Mouse (Mus musculus) Patski (cell line): ENCODE measurements around the gene Fam193a. TPM values are rescaled to one million over a fixed set of nuclear protein-coding genes. Genes with fewer than 3 reads are reported as not detected.

ENCODE experiments used
- ATAC-seq: fragments of 100-300 bp; one replicate; pipeline ENCODE4 v1.8.0; 2021
- CTCF ChIA-PET: fragments of 350-600 bp; sonication (Branson Sonifier 250); formaldehyde crosslinking; loops from one replicate; lab custom pipeline; 2022; ENCODE audit warnings: inconsistent platforms; lab: Charles Lee
- POLR2A ChIA-PET: fragments of 350-600 bp; sonication (Branson Sonifier 250); formaldehyde crosslinking; loops from one replicate; lab custom pipeline; 2022; ENCODE audit warnings: antibody characterized with exemption, inconsistent platforms; lab: Charles Lee
- DNase-seq: peaks from one replicate; pipeline ENCODE4 v3.0.0-alpha.2; 2011; ENCODE audit warnings: low read depth, low spot score
- H3K27me3 ChIP-seq: fragments of 371-371 bp; one replicate; pipeline ENCODE4 v1.5.1; 2021
- CTCF ChIP-seq: fragments of 100-300 bp; IDR thresholded peaks from one replicate; pipeline ENCODE4 v1.5.1; 2021
- in situ Hi-C: fragments of 300-500 bp; cut with MboI; formaldehyde crosslinking; loops from 3 replicates; pipeline ENCODE4 v1.11.1; 2018; ENCODE audit warnings: low pct_unique_long_range_greater_than_20kb, mixed read lengths
- polyA plus RNA-seq: library from polyadenylated mRNA; unstranded; gene quantifications from one replicate; pipeline ENCODE4 v1.2.3, GENCODE M21; 2021

The Fam193a gene
- polyA plus RNA-seq, 1 experiment from 2014 or later, result 35.7 TPM

GRCm38 (mm10) chr5:34438659-34439058, 68.9 kb downstream of the Fam193a start:
- H3K27me3 ChIP-seq, result no peaks in the 10 kb centered on the region
- ChIA-PET CTCF (interaction anchor here (1.0 to 1.6 kb wide), 3 partner anchors 14 to 34 kb away, joined by 3 to 6 read pairs (median 5); no protein-coding TSS in a partner anchor), POLR2A (interaction anchor here (0.6 kb wide), 2 partner anchors 78 to 178 kb away, joined by 3 read pairs; no protein-coding TSS in a partner anchor)
- no peak for TF ChIP-seq CTCF
- no peak for ATAC-seq
- in situ Hi-C loops, result no loop called here
- DNase-seq, result no peak

DNA sequence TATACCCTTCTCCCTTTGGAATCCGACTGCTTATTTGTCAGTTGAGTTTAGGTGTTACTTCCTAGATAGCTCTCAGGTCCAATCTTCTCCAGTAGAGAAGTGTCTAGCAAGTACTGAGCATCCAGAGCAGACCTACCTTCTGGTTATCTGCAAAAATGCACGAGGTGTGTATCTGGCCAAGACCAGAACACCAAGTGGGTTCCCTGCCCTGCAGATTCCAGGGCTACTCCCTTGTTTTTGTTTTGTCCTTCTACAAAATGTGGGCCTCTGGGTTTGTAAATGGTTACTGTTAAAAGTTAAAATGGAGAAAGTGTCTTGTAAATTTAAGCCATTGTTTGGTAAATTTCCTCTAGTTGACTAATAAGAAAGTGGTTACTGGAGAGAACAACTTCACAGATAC, 70.0 kb downstream of the Fam193a start:
- no peak for DNase-seq
- no peaks in the 10 kb centered on the region for H3K27me3 ChIP-seq
- ChIA-PET CTCF (interaction anchor here (1.6 kb wide), 1 partner anchor 15 kb away, joined by 6 read pairs; no protein-coding TSS in a partner anchor), POLR2A (no interaction called here)
- ATAC-seq, result no peak
- in situ Hi-C loops, result no loop called here
- no peak for TF ChIP-seq CTCF

- no peak for ATAC-seq
- in situ Hi-C loops, result no loop called here
- TF ChIP-seq CTCF, result no peak
- POLR2A ChIA-PET, result no interaction called here
- DNase-seq, result no peak
- CTCF ChIA-PET, result no interaction called here
- no peaks in the 10 kb centered on the region for H3K27me3 ChIP-seq
Observed at GRCm38 (mm10) chr5:34441797-34442196, 72.1 kb downstream of the Fam193a start.

GRCm38 (mm10) chr5:34446207-34446606, 76.5 kb downstream of the Fam193a start:
- no peaks in the 10 kb centered on the region for H3K27me3 ChIP-seq
- CTCF ChIA-PET, result interaction anchor here (0.9 to 3.0 kb wide), 3 partner anchors 9 to 23 kb away, joined by 3 to 9 read pairs (median 4); no protein-coding TSS in a partner anchor
- POLR2A ChIA-PET, result no interaction called here
- TF ChIP-seq CTCF, result no peak
- no peak for ATAC-seq
- DNase-seq, result no peak
- in situ Hi-C loops, result no loop called here

- DNase-seq (no peak), ATAC-seq (no peak)
- ChIA-PET CTCF (no interaction called here), POLR2A (no interaction called here)
- in situ Hi-C loops, result no loop called here
- no peak for TF ChIP-seq CTCF
- no peaks in the 10 kb centered on the region for H3K27me3 ChIP-seq
Observed at GRCm38 (mm10) chr5:34458994-34459393, 89.3 kb downstream of the Fam193a start.

GRCm38 (mm10) chr5:34461294-34461693, 91.6 kb downstream of the Fam193a start:
- in situ Hi-C loops, result no loop called here
- no peaks in the 10 kb centered on the region for H3K27me3 ChIP-seq
- CTCF ChIA-PET, result interaction anchor here (0.9 kb wide), 1 partner anchor 15 kb away, joined by 3 read pairs; no protein-coding TSS in a partner anchor
- POLR2A ChIA-PET, result interaction anchor here (0.6 to 0.8 kb wide), 2 partner anchors 16 to 26 kb away, joined by 3 to 11 read pairs; no protein-coding TSS in a partner anchor
- TF ChIP-seq CTCF, result no peak
- no peak for ATAC-seq
- no peak for DNase-seq

DNA sequence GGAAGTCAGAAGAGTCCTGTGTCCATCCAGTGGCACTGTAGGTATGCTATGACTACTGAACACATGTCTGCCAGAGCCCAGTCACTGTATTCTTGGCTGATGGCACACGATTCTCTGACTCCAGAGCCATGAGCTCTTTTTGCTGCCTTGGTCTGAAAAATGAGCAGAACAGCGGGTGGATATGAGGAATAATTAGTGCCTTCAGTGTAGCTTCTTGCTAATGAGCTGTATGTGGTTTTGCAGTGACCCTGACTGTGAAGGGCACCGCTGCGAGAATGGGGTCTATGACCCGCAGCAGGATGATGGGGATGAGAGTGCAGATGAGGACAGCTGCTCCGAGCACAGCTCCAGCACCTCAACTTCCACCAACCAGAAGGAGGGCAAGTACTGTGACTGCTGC, 92.1 kb downstream of the Fam193a start:
- DNase-seq, result no peak
- H3K27me3 ChIP-seq, result no peaks in the 10 kb centered on the region
- in situ Hi-C loops, result no loop called here
- no peak for ATAC-seq
- CTCF ChIA-PET, result interaction anchor here (0.9 to 1.4 kb wide), 3 partner anchors 13 to 53 kb away, joined by 3 to 4 read pairs (median 3); no protein-coding TSS in a partner anchor
- POLR2A ChIA-PET, result interaction anchor here (0.8 kb wide), 1 partner anchor 26 kb away, joined by 11 read pairs; no protein-coding TSS in a partner anchor
- no peak for TF ChIP-seq CTCF

DNA sequence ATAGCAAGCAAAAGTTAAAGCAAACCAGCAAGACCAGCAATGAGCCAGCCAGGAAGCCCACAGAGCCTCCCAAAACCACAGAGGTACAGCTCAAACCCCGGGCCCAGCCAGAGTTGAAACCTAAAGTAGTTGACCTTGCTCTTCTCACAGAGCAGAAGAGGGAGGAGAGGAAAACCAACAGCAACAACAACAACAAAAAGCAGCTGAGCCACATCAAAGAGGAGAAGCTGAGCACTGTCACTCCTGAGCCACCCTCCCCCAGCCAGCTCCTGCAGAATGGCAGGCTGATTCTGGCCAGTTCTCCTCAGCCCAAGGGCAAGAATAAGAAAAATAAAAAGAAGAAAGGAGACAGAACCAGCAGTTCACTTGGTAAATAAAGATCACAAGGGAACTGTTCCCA, 96.3 kb downstream of the Fam193a start:
- H3K27me3 ChIP-seq, result no peaks in the 10 kb centered on the region
- CTCF ChIA-PET, result interaction anchor here (1.5 kb wide), 1 partner anchor 15 kb away, joined by 6 read pairs; no protein-coding TSS in a partner anchor
- DNase-seq (no peak), ATAC-seq (no peak)
- POLR2A ChIA-PET, result no interaction called here
- in situ Hi-C loops, result no loop called here
- no peak for TF ChIP-seq CTCF

DNA sequence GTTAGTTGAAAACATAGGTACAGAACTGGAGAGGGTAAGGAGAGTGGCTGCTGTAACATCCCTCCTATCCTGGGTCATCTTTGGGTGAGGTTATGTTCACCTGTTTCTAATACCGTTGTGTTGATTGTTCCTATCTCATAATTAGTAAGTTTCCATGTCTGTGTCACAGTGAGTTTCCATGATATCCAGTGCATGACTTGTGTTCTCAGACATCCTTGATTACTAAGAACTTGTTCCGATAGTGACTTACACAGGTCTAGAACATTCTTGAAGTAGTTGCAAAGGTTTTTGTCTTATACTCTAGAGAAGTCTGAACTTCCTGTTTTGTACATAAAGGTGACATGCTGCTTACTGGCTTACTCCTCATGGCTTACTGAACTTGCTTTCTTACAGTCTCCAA, 96.9 kb downstream of the Fam193a start:
- ATAC-seq (no peak), DNase-seq (no peak)
- CTCF ChIA-PET, result interaction anchor here (1.5 kb wide), 1 partner anchor 15 kb away, joined by 6 read pairs; no protein-coding TSS in a partner anchor
- POLR2A ChIA-PET, result no interaction called here
- TF ChIP-seq CTCF, result no peak
- H3K27me3 ChIP-seq, result no peaks in the 10 kb centered on the region
- in situ Hi-C loops, result no loop called here

DNA sequence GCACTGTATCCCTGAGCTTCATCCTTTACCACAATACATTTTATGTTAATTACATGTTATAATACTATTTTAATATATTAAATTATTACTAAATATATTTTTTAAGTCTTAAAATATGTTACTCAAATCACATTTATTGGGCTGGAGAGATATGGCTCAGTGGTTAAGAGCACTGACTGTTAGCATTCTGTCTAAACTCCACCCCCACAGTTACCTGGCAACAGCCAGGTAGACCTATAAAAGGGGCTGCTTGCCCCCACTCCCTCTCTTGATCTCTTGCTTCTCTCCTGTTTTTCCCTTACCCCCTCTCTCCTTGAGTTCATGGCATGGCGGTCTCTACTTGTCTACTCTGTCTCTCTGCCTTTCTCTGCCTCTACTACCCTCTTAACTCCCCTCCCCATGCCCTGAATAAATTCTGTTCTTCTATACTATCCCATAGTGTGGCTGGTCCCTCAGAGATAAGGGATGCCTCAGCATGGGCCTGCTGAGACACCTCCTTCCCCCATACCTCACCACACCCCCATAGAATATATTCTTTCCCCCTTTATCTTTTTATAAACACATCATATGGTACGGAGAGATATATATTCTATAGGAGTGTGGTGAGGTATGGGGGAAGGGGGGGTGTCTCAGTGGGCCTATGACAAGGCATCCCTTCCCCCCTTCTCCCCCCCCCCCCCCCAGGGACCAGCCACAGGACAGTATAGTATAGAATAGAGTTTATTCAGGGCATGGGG, 98.5 kb downstream of the Fam193a start:
- DNase-seq (no peak), ATAC-seq (no peak)
- in situ Hi-C loops, result no loop called here
- POLR2A ChIA-PET, result no interaction called here
- TF ChIP-seq CTCF, result no peak
- H3K27me3 ChIP-seq, result no peaks in the 10 kb centered on the region
- CTCF ChIA-PET, result interaction anchor here (1.4 kb wide), 1 partner anchor 14 kb away, joined by 3 read pairs; no protein-coding TSS in a partner anchor

- ATAC-seq (no peak), DNase-seq (no peak)
- TF ChIP-seq CTCF, result peak; percentile 65
- H3K27me3 ChIP-seq, result no peaks in the 10 kb centered on the region
- in situ Hi-C loops, result no loop called here
- ChIA-PET POLR2A (no interaction called here), CTCF (interaction anchor here (0.7 to 1.5 kb wide), 2 partner anchors 9 to 15 kb away, joined by 4 to 6 read pairs; no protein-coding TSS in a partner anchor)
Observed at GRCm38 (mm10) chr5:34480926-34481325, 111.2 kb downstream of the Fam193a start.
